ENCODE assay signal across 9 mouse cellular contexts in genomic region chr8:120234457-120234856, GRCm38 (mm10). TPM values are rescaled to one million over a fixed set of nuclear protein-coding genes. Genes with fewer than 3 reads are reported as not detected.
DNase-seq lines count a peak whose midpoint lies in the region; ATAC-seq and TF ChIP-seq lines count a peak whose summit lies in the region.
"Had no signal": no experiment of that assay in that cellular context is flagged by ENCODE, and none has a peak within 500 bp of the region (broad histone marks: within the 10 kb centered on the region; RNA-seq: fewer than 3 reads in every experiment).

No protein-coding gene starts in this region.

- DNase-seq in forebrain, embryonic 10.5 days (ENCODE audit: extremely low spot score, low spot score), result no peak
- no peak for DNase-seq in forebrain, embryonic 11.5 days (ENCODE audit: low spot score)
- DNase-seq in left cerebral cortex, postnatal 4 days, result peak; percentile 78
- DNase-seq in left cerebral cortex, adult 9 months (ENCODE audit: low spot score in 2 of 2), result no peak
- peak; percentile 48 for DNase-seq in embryonic facial prominence, embryonic 14.5 days (ENCODE audit: low spot score)
- DNase-seq in embryo, embryonic 10 days (ENCODE audit: low spot score), result no peak
- no peak for DNase-seq in thymus, adult 2 months

- H3K36me3 ChIP-seq in forebrain, embryonic 10.5 days (replicated peaks), result peaks cover 52% of the 10 kb centered on the region
- H3K36me3 ChIP-seq in forebrain, embryonic 11.5 days (ENCODE audit: control insufficient read depth, insufficient read depth, low read length), result no peaks in the 10 kb centered on the region
- H3K36me3 ChIP-seq in embryonic facial prominence, embryonic 14.5 days (ENCODE audit: control insufficient read depth, insufficient read depth, low read length), result 0 out of 2 replicates have a peak, but pooled peaks cover 10% of the 10 kb centered on the region
- H3K36me3 ChIP-seq in intestine, embryonic 16.5 days (ENCODE audit: control insufficient read depth, insufficient read depth, low read length), result peaks cover 3% of the 10 kb centered on the region; the same call in 1 of the 2 replicates
- no peaks in the 10 kb centered on the region for H3K36me3 ChIP-seq in thymus, adult 2 months (ENCODE audit: control insufficient read depth, insufficient read depth, low read length)

- WGBS in forebrain, embryonic 10.5 days, result 82% methylated on average over 12 of the region's 12 CpGs
- WGBS in forebrain, embryonic 11.5 days, result 73% methylated on average over 12 of the region's 12 CpGs
- 55% methylated on average over 12 of the region's 12 CpGs for whole genome bisulfite sequencing in embryonic facial prominence, embryonic 14.5 days
- WGBS in intestine, embryonic 16.5 days, result 66% methylated on average over 12 of the region's 12 CpGs
- WGBS in thymus, adult 2 months, result 33% methylated on average over 12 of the region's 12 CpGs

- H3K4me1 ChIP-seq in forebrain, embryonic 10.5 days, result peaks cover 56% of the 10 kb centered on the region
- peaks cover 44% of the 10 kb centered on the region for H3K4me1 ChIP-seq in forebrain, embryonic 11.5 days (replicated peaks; ENCODE audit: control insufficient read depth, insufficient read depth, low read length)
- peaks cover 51% of the 10 kb centered on the region for H3K4me1 ChIP-seq in embryonic facial prominence, embryonic 14.5 days (ENCODE audit: control insufficient read depth, insufficient read depth, low read length)
- H3K4me1 ChIP-seq in intestine, embryonic 16.5 days (ENCODE audit: control insufficient read depth, insufficient read depth, low read length), result peaks cover 58% of the 10 kb centered on the region
- no peaks in the 10 kb centered on the region; the same call in 1 of the 2 replicates for H3K4me1 ChIP-seq in thymus, adult 2 months (replicated peaks; ENCODE audit: control insufficient read depth, insufficient read depth, low read length)

- H3K27me3 ChIP-seq in forebrain, embryonic 10.5 days (ENCODE audit: poor library complexity, severe bottlenecking), result peaks cover 54% of the 10 kb centered on the region
- peaks cover 10% of the 10 kb centered on the region for H3K27me3 ChIP-seq in forebrain, embryonic 11.5 days (ENCODE audit: control insufficient read depth, insufficient read depth, low read length)
- no peaks in the 10 kb centered on the region; the same call in 1 of the 2 replicates for H3K27me3 ChIP-seq in embryonic facial prominence, embryonic 14.5 days (replicated peaks; ENCODE audit: control insufficient read depth, insufficient read depth, low read length)
- H3K27me3 ChIP-seq in intestine, embryonic 16.5 days (replicated peaks; ENCODE audit: control insufficient read depth, insufficient read depth, low read length), result peaks cover 15% of the 10 kb centered on the region; the same call in 1 of the 2 replicates
- peaks cover 6% of the 10 kb centered on the region for H3K27me3 ChIP-seq in thymus, adult 2 months (ENCODE audit: control insufficient read depth, insufficient read depth, low read length)

- no peak for ATAC-seq in forebrain, embryonic 11.5 days (replicated peaks; ENCODE audit: low FRiP score)
- no peak for ATAC-seq in embryonic facial prominence, embryonic 14.5 days (ENCODE audit: low read depth)
- no peak for ATAC-seq in intestine, embryonic 16.5 days

- intact Hi-C loops in left cerebral cortex, postnatal 4 days (cut with DNase I), result no loop called here

- no peak overlapping the region for H3K9ac ChIP-seq in forebrain, embryonic 11.5 days (ENCODE audit: low read length)
- peak overlapping the region; percentile 21; the same call in 1 of the 2 replicates for H3K9ac ChIP-seq in embryonic facial prominence, embryonic 14.5 days (ENCODE audit: low read depth, low read length)
- H3K9ac ChIP-seq in intestine, embryonic 16.5 days (ENCODE audit: low read depth, low read length), result 0 out of 2 replicates have a peak overlapping the region, but pooled peaks have one; percentile 29

- no peak overlapping the region for H3K4me3 ChIP-seq in forebrain, embryonic 10.5 days
- H3K4me3 ChIP-seq in forebrain, embryonic 11.5 days (ENCODE audit: low read depth, low read length), result no peak overlapping the region
- no peak overlapping the region for H3K4me3 ChIP-seq in embryonic facial prominence, embryonic 14.5 days (ENCODE audit: low read depth, low read length)
- no peak overlapping the region for H3K4me3 ChIP-seq in intestine, embryonic 16.5 days (ENCODE audit: low read length)
- no peak overlapping the region for H3K4me3 ChIP-seq in thymus, adult 2 months (ENCODE audit: control insufficient read depth, insufficient read depth, low read length)

- no peak overlapping the region for H3K4me2 ChIP-seq in forebrain, embryonic 11.5 days (ENCODE audit: low read depth, low read length, severe bottlenecking)
- peak overlapping the region; percentile 98 for H3K4me2 ChIP-seq in embryonic facial prominence, embryonic 14.5 days (ENCODE audit: low read depth, low read length)
- no peak overlapping the region for H3K4me2 ChIP-seq in intestine, embryonic 16.5 days (ENCODE audit: low read depth, low read length)

- peaks cover 6% of the 10 kb centered on the region for H3K9me3 ChIP-seq in forebrain, embryonic 10.5 days
- H3K9me3 ChIP-seq in forebrain, embryonic 11.5 days (ENCODE audit: control insufficient read depth, low read length), result no peaks in the 10 kb centered on the region; the same call in 1 of the 2 replicates
- H3K9me3 ChIP-seq in embryonic facial prominence, embryonic 14.5 days (ENCODE audit: control insufficient read depth, low read length), result no peaks in the 10 kb centered on the region
- H3K9me3 ChIP-seq in intestine, embryonic 16.5 days (ENCODE audit: control insufficient read depth, low read length), result 0 out of 2 replicates have a peak, but pooled peaks cover 8% of the 10 kb centered on the region

- no peak for TF ChIP-seq CTCF in thymus, adult 2 months (IDR thresholded peaks at IDR 0.05; ENCODE audit: borderline replicate concordance, control insufficient read depth, extremely low read depth, insufficient read depth, low read length, poor library complexity)

- H3K27ac ChIP-seq in forebrain, embryonic 10.5 days, result 0 out of 2 replicates have a peak overlapping the region, but pooled peaks have one; percentile 31
- no peak overlapping the region for H3K27ac ChIP-seq in forebrain, embryonic 11.5 days (ENCODE audit: low read depth, low read length)
- H3K27ac ChIP-seq in embryonic facial prominence, embryonic 14.5 days (replicated peaks; ENCODE audit: low read depth, low read length), result peak overlapping the region; percentile 28; the same call in 1 of the 2 replicates
- H3K27ac ChIP-seq in intestine, embryonic 16.5 days (ENCODE audit: low read length), result no peak overlapping the region
- H3K27ac ChIP-seq in thymus, adult 2 months (ENCODE audit: control insufficient read depth, insufficient read depth, low read length), result no peak overlapping the region

- no peak for TF ChIP-seq POLR2A in thymus, adult 2 months (IDR thresholded peaks at IDR 0.05; ENCODE audit: control insufficient read depth, extremely low read depth, insufficient read depth, low read length, poor library complexity)

RNA-seq across cellular contexts. Expression of gene Gse1, which starts 6.2 kb away (rescaled TPM):
- 11.1 and 12.0 TPM in 2 replicates for polyA plus RNA-seq in forebrain, embryonic 10.5 days (2016; fragmentation: Nextera tagmentation; extraction: Ambion mirVana)
- polyA plus RNA-seq in forebrain, embryonic 11.5 days (2014; fragmentation: Nextera tagmentation; extraction: Ambion mirVana), result 22.2 and 23.6 TPM in 2 replicates
- total RNA-seq in left cerebral cortex, postnatal 4 days (2021), result 10 to 100 TPM; 57.4 to 59.3 TPM
- 8.7 and 11.3 TPM in 2 replicates for polyA plus RNA-seq in embryonic facial prominence, embryonic 14.5 days (2014; fragmentation: Nextera tagmentation; extraction: Ambion mirVana)
- 7.3 and 8.3 TPM in 2 replicates for polyA plus RNA-seq in intestine, embryonic 16.5 days (2015; fragmentation: Nextera tagmentation; extraction: Ambion mirVana)
- polyA plus RNA-seq in thymus, adult 2 months (2012; rRNA removed), result 202 and 226 TPM in 2 replicates

RNA-seq across cellular contexts. Expression of gene Fam92b, which starts 57.2 kb away (rescaled TPM):
- polyA plus RNA-seq in forebrain, embryonic 10.5 days (2016; fragmentation: Nextera tagmentation; extraction: Ambion mirVana), result 2.0 TPM in 2 replicates
- 2.0 and 2.1 TPM in 2 replicates for polyA plus RNA-seq in forebrain, embryonic 11.5 days (2014; fragmentation: Nextera tagmentation; extraction: Ambion mirVana)
- not detected for total RNA-seq in left cerebral cortex, postnatal 4 days (2021)
- 2.4 and 3.5 TPM in 2 replicates for polyA plus RNA-seq in embryonic facial prominence, embryonic 14.5 days (2014; fragmentation: Nextera tagmentation; extraction: Ambion mirVana)
- 0.55 and 0.67 TPM in 2 replicates for polyA plus RNA-seq in intestine, embryonic 16.5 days (2015; fragmentation: Nextera tagmentation; extraction: Ambion mirVana)
- 0.39 TPM in 1 of 2 replicates, not detected in the other for polyA plus RNA-seq in thymus, adult 2 months (2012; rRNA removed)
- polyA plus RNA-seq: small intestine, adult 2 months had no signal

Comparison
In these comparisons a context has a peak if more than half of its experiments do, and no peak if none do; other contexts are left out.
1. DNase-seq: peak in left cerebral cortex, postnatal 4 days (single experiment) and embryonic facial prominence, embryonic 14.5 days (single experiment); none in forebrain, embryonic 10.5 days (single experiment), forebrain, embryonic 11.5 days (single experiment), left cerebral cortex, adult 9 months (0 of 2), embryo, embryonic 10 days (single experiment) and thymus, adult 2 months (single experiment).
2. H3K27ac ChIP-seq: peak in forebrain, embryonic 10.5 days (single experiment) and embryonic facial prominence, embryonic 14.5 days (single experiment); none in forebrain, embryonic 11.5 days (single experiment), intestine, embryonic 16.5 days (single experiment) and thymus, adult 2 months (single experiment).